Mouse (Mus musculus) thymus, adult 2 months (tissue): ENCODE results near the gene Aftph. TPM values are rescaled to one million over a fixed set of nuclear protein-coding genes. Genes with fewer than 3 reads are reported as not detected.

Experiments used
- DNase-seq: peaks from one replicate; pipeline ENCODE4 v3.0.0; 2021
- H3K27ac ChIP-seq: fragments of 200-500 bp; 2 replicates; pipeline ENCODE4 v1.5.1; 2012; ENCODE audit warnings: low read length, control low read depth; ENCODE audit not compliant: control insufficient read depth, insufficient read depth
- H3K27me3 ChIP-seq: fragments of 200-500 bp; 2 replicates; pipeline ENCODE4 v1.6.1; 2012; ENCODE audit warnings: mild to moderate bottlenecking, low read length, moderate library complexity, mixed read lengths; ENCODE audit not compliant: control insufficient read depth, insufficient read depth
- H3K36me3 ChIP-seq: fragments of 200-500 bp; 2 replicates; pipeline ENCODE4 v1.6.1; 2012; ENCODE audit warnings: mild to moderate bottlenecking, low read length, moderate library complexity; ENCODE audit not compliant: control insufficient read depth, insufficient read depth
- H3K4me1 ChIP-seq: fragments of 200-500 bp; replicated peaks from 2 replicates; pipeline ENCODE4 v1.6.1; 2012; ENCODE audit warnings: low read length; ENCODE audit not compliant: control insufficient read depth, insufficient read depth
- H3K4me3 ChIP-seq: fragments of 200-500 bp; 2 replicates; pipeline ENCODE4 v1.5.1; 2012; ENCODE audit warnings: mild to moderate bottlenecking, low read length, control low read depth, moderate library complexity; ENCODE audit not compliant: control insufficient read depth, insufficient read depth
- CTCF ChIP-seq: fragments of 200-500 bp; IDR thresholded peaks from 2 replicates; pipeline ENCODE4 v1.5.1; 2012; ENCODE audit warnings: mild to moderate bottlenecking, control low read depth, low read length, moderate library complexity, borderline replicate concordance; ENCODE audit not compliant: control insufficient read depth, poor library complexity, insufficient read depth; ENCODE audit errors: extremely low read depth
- POLR2A ChIP-seq: fragments of 200-500 bp; IDR thresholded peaks from 2 replicates; pipeline ENCODE4 v1.6.1; 2012; ENCODE audit warnings: mild to moderate bottlenecking, low read length, control low read depth, moderate library complexity; ENCODE audit not compliant: control insufficient read depth, poor library complexity, insufficient read depth; ENCODE audit errors: extremely low read depth
- WGBS: fragments of 180-500 bp; shearing (Covaris S2); methylation state at CpG from one replicate; pipeline ENCODE4 v1.1.7; 2018; 5-methylcytosine and 5-hydroxymethylcytosine counted together
- polyA plus RNA-seq: library from polyadenylated mRNA; depleted of rRNA; stranded (reverse); fragments of >200 nt; gene quantifications from 2 replicates; pipeline ENCODE4 v1.2.3, GENCODE M21; 2012

Aftph gene
- polyA plus RNA-seq, 1 experiment = 91.9 TPM

GRCm38 (mm10) chr11:20650006-20650639 lies 91.3 kb downstream of the Aftph start:
- Histone ChIP-seq H3K27ac (no peak overlapping the region), H3K4me1 (peaks cover 5% of the 10 kb centered on the region), H3K36me3 (no peaks in the 10 kb centered on the region; the same call in 1 of the 2 replicates), H3K27me3 (no peaks in the 10 kb centered on the region), H3K4me3 (no peak overlapping the region)
- 98% methylated on average over 17 of the region's 17 CpGs for WGBS
- no peak for TF ChIP-seq CTCF
- TF ChIP-seq POLR2A = no peak
- DNase-seq = no peak

GRCm38 (mm10) chr11:20649477-20649876 lies 91.9 kb downstream of the Aftph start:
- Histone ChIP-seq H3K4me1 (peaks cover 8% of the 10 kb centered on the region), H3K4me3 (no peak overlapping the region), H3K27ac (no peak overlapping the region), H3K27me3 (no peaks in the 10 kb centered on the region), H3K36me3 (no peaks in the 10 kb centered on the region; the same call in 1 of the 2 replicates)
- 94% methylated on average over 5 of the region's 5 CpGs for WGBS
- TF ChIP-seq CTCF = no peak
- TF ChIP-seq POLR2A = no peak
- no peak for DNase-seq

- Histone ChIP-seq H3K4me1 (peaks cover 16% of the 10 kb centered on the region), H3K4me3 (no peak overlapping the region), H3K36me3 (no peaks in the 10 kb centered on the region; the same call in 1 of the 2 replicates), H3K27me3 (no peaks in the 10 kb centered on the region), H3K27ac (no peak overlapping the region)
- no peak for TF ChIP-seq CTCF
- no peak for DNase-seq
- WGBS = 91% methylated on average over 19 of the region's 19 CpGs
Observed at GRCm38 (mm10) chr11:20647902-20648625, 93.3 kb downstream of the Aftph start.

GRCm38 (mm10) chr11:20646986-20647726 lies 94.2 kb downstream of the Aftph start:
- Histone ChIP-seq H3K4me3 (no peak overlapping the region), H3K27me3 (no peaks in the 10 kb centered on the region), H3K27ac (no peak overlapping the region), H3K36me3 (no peaks in the 10 kb centered on the region; the same call in 1 of the 2 replicates), H3K4me1 (peaks cover 21% of the 10 kb centered on the region)
- TF ChIP-seq CTCF (no peak), POLR2A (no peak)
- DNase-seq = no peak
- 92% methylated on average over 10 of the region's 10 CpGs for WGBS

GRCm38 (mm10) chr11:20646142-20646541 lies 95.2 kb downstream of the Aftph start:
- 77% methylated on average over 6 of the region's 6 CpGs for WGBS
- peaks cover 21% of the 10 kb centered on the region for H3K4me1 ChIP-seq
- H3K4me3 ChIP-seq = no peak overlapping the region
- no peak overlapping the region for H3K27ac ChIP-seq
- no peaks in the 10 kb centered on the region for H3K27me3 ChIP-seq
- DNase-seq = no peak
- H3K36me3 ChIP-seq = no peaks in the 10 kb centered on the region; the same call in 1 of the 2 replicates
- TF ChIP-seq CTCF (no peak), POLR2A (no peak)

GRCm38 (mm10) chr11:20645521-20645920 lies 95.9 kb downstream of the Aftph start:
- WGBS = 94% methylated on average over 3 of the region's 3 CpGs
- Histone ChIP-seq H3K4me1 (peaks cover 21% of the 10 kb centered on the region), H3K36me3 (no peaks in the 10 kb centered on the region; the same call in 1 of the 2 replicates), H3K27me3 (no peaks in the 10 kb centered on the region), H3K4me3 (no peak overlapping the region), H3K27ac (no peak overlapping the region)
- DNase-seq = no peak
- no peak for TF ChIP-seq POLR2A
- TF ChIP-seq CTCF = no peak
